Mouse (Mus musculus) stomach, postnatal 0 days (tissue): ENCODE measurements at regions not wholly inside any gene's neighbourhood (a gene's known extent, or its start where the extent isn't known, plus 50 kb on each side); places are given as distances from the start of the nearest gene placed in this dataset.

Source experiments
- CTCF ChIP-seq: IDR thresholded peaks from 2 replicates; pipeline ENCODE4 v1.5.1; 2016; ENCODE audit warnings: antibody characterized with exemption, low read depth, mild to moderate bottlenecking, moderate library complexity
- EP300 ChIP-seq: optimal IDR thresholded peaks from 2 replicates; pipeline ENCODE3; 2016; ENCODE audit warnings: antibody characterized with exemption

GRCm38 (mm10) chr7:71043128-71043527, 308.2 kb downstream of the Gm10295 start:
- TF ChIP-seq CTCF = no peak
- no peak for TF ChIP-seq EP300
